Mouse (Mus musculus) layer of hippocampus, postnatal 36 days (tissue): ENCODE measurements at regions not wholly inside any gene's neighbourhood (a gene's known extent, or its start where the extent isn't known, plus 50 kb on each side); places are given as distances from the start of the nearest gene placed in this dataset.

ENCODE experiments used
- DNase-seq, 2 experiments: peaks; one replicate each; pipeline ENCODE4 v3.0.0; 2022

GRCm38 (mm10) chr16:88412287-88412686, 94.5 kb downstream of the Cldn17 start:
- no peak for DNase-seq

- peak in 1 of 2 experiments; percentile 29 for DNase-seq
These were observed 98.6 kb downstream of the Cldn17 start for GRCm38 (mm10) chr16:88408144-88408543.

- no peak for DNase-seq
These were observed 102.4 kb downstream of the Cldn17 start for GRCm38 (mm10) chr16:88404331-88404730.

GRCm38 (mm10) chr16:88399881-88400280, 106.9 kb downstream of the Cldn17 start:
- DNase-seq, result no peak

- no peak for DNase-seq
These were observed 102.7 kb upstream of the Grik1 start for GRCm38 (mm10) chr16:88392764-88393163.

GRCm38 (mm10) chr16:88381605-88382279, 91.7 kb upstream of the Grik1 start:
- no peak for DNase-seq

GRCm38 (mm10) chr16:88375622-88376021, 85.6 kb upstream of the Grik1 start:
- DNase-seq, result no peak

- no peak for DNase-seq
These were observed 84.5 kb upstream of the Grik1 start for GRCm38 (mm10) chr16:88374612-88375011.

GRCm38 (mm10) chr16:88372034-88372433, 82.0 kb upstream of the Grik1 start:
- DNase-seq, result peak; percentile 6 to 23

- no peak for DNase-seq
These were observed 78.1 kb upstream of the Grik1 start for GRCm38 (mm10) chr16:88368146-88368545.

GRCm38 (mm10) chr16:88367162-88367561, 77.1 kb upstream of the Grik1 start:
- DNase-seq, result no peak

GRCm38 (mm10) chr16:88360081-88360480, 70.0 kb upstream of the Grik1 start:
- no peak for DNase-seq
